Mouse (Mus musculus) ES-Bruce4 (cell line): ENCODE results near the gene Ogfod3. TPM values are rescaled to one million over a fixed set of nuclear protein-coding genes. Genes with fewer than 3 reads are reported as not detected.
A peak's percentile ranks its signal among the peaks of the same experiment; 100 is the strongest.

Experiments
- H3K27ac ChIP-seq: 2 replicates; pipeline ENCODE4 v1.5.1; 2012; ENCODE audit warnings: low read length, inconsistent platforms; ENCODE audit not compliant: insufficient read depth
- H3K27me3 ChIP-seq: 2 replicates; pipeline ENCODE4 v1.6.1; 2012; ENCODE audit warnings: mild to moderate bottlenecking, low read length, inconsistent platforms; ENCODE audit not compliant: control insufficient read depth, poor library complexity, insufficient read depth, severe bottlenecking
- H3K36me3 ChIP-seq: 2 replicates; pipeline ENCODE4 v1.6.1; 2012; ENCODE audit warnings: inconsistent platforms, mild to moderate bottlenecking, low read length, moderate library complexity; ENCODE audit not compliant: control insufficient read depth, poor library complexity, insufficient read depth, severe bottlenecking
- H3K4me1 ChIP-seq: one replicate; pipeline ENCODE4 v1.8.1; 2011; ENCODE audit warnings: low read length; ENCODE audit not compliant: control insufficient read depth, insufficient read depth
- H3K4me3 ChIP-seq: 2 replicates; pipeline ENCODE4 v1.5.1; 2011; ENCODE audit warnings: low read depth, mild to moderate bottlenecking, low read length
- H3K9ac ChIP-seq: 2 replicates; pipeline ENCODE4 v1.6.1; 2012; ENCODE audit warnings: low read depth, mild to moderate bottlenecking, inconsistent platforms; ENCODE audit not compliant: poor library complexity, severe bottlenecking
- H3K9me3 ChIP-seq: replicated peaks from 2 replicates; pipeline ENCODE4 v1.6.1; 2012; ENCODE audit warnings: mild to moderate bottlenecking, low read length, inconsistent platforms; ENCODE audit not compliant: control insufficient read depth, poor library complexity, insufficient read depth, severe bottlenecking
- CTCF ChIP-seq: IDR thresholded peaks from one replicate; pipeline ENCODE4 v1.8.1; 2011; ENCODE audit warnings: low read depth, low read length
- EP300 ChIP-seq: IDR thresholded peaks from 2 replicates; pipeline ENCODE4 v1.6.1; 2011; ENCODE audit warnings: low read depth, low read length; ENCODE audit not compliant: insufficient read depth
- POLR2A ChIP-seq: IDR thresholded peaks from one replicate; pipeline ENCODE4 v1.8.1; 2011; ENCODE audit warnings: low read length; ENCODE audit not compliant: insufficient read depth
- polyA plus RNA-seq: library from polyadenylated mRNA; stranded (reverse); fragments of >200 nt; gene quantifications from 2 replicates; pipeline ENCODE4 v1.2.4, GENCODE M21; 2011; ENCODE audit warnings: low read depth; ENCODE audit not compliant: missing spikeins, insufficient read depth, insufficient read length

Gene Ogfod3
- polyA plus RNA-seq, 1 experiment: 8.8 TPM

DNA sequence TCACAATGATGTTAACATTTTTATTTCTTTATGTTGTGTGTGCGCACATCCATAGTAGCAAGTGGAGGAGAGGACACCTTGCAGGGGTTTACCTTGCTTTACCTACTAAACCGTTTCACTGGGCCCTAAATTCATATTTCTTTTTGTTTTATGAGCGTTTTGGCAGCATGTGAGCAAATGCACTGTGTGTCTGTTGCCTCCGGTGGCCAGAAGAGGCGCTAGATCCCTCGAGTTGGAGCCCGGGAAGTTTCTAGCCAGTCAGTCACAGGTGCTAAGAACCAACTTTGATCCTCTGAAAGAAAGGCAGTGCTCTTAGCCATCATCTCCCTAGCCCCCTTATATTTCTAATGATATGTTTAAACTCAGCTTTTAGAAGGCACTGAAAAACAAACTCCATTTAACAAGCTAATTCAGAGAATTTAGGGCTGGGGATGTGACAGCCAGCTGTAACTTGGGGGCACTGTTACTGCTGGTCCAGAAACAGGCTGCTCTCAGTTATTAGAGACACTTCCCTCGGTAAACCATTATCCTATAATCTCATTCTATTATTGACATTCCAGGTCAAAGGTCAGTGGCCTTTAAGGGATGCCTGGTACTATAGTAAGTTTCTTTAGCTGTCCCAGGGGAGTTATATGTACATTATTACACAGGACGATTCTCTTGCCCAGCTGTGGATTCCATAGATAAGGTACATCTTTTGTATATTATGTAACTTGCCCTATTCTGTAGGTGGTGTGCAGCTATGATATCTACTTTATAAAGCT is 31.1 kb upstream of the Ogfod3 start:
- no peak overlapping the region for H3K4me3 ChIP-seq
- no peak overlapping the region for H3K27ac ChIP-seq
- TF ChIP-seq POLR2A (no peak), EP300 (no peak), CTCF (peak; percentile 80)
- H3K9me3 ChIP-seq: no peaks in the 10 kb centered on the region
- H3K36me3 ChIP-seq: no peaks in the 10 kb centered on the region
- peak overlapping the region; percentile 37 for H3K9ac ChIP-seq
- H3K27me3 ChIP-seq: no peaks in the 10 kb centered on the region
- no peaks in the 10 kb centered on the region for H3K4me1 ChIP-seq

DNA sequence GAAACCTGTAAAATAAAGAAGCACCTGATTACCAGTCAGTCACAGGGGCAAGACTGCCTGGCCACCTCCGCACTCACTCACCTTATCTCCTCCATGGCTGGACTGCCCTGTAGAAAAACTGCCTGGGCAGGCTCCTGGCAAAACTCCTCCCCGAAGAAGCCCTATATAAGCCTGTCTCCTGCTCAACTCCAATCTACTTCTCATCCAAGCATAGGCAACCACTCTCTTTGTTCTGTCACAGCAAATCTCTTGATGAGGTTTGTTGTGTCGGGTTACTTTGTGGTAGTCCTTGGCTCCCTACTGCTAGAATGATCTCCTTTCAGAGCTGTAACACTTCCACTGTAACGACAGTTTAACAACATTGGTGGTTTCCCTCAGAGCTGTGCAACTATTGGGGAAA is 28.2 kb upstream of the Ogfod3 start:
- Histone ChIP-seq H3K36me3 (no peaks in the 10 kb centered on the region), H3K4me3 (no peak overlapping the region), H3K9ac (no peak overlapping the region), H3K27me3 (no peaks in the 10 kb centered on the region), H3K9me3 (no peaks in the 10 kb centered on the region), H3K4me1 (peaks cover 2% of the 10 kb centered on the region), H3K27ac (no peak overlapping the region)
- no peak for TF ChIP-seq CTCF
- no peak for TF ChIP-seq EP300
- TF ChIP-seq POLR2A: no peak

DNA sequence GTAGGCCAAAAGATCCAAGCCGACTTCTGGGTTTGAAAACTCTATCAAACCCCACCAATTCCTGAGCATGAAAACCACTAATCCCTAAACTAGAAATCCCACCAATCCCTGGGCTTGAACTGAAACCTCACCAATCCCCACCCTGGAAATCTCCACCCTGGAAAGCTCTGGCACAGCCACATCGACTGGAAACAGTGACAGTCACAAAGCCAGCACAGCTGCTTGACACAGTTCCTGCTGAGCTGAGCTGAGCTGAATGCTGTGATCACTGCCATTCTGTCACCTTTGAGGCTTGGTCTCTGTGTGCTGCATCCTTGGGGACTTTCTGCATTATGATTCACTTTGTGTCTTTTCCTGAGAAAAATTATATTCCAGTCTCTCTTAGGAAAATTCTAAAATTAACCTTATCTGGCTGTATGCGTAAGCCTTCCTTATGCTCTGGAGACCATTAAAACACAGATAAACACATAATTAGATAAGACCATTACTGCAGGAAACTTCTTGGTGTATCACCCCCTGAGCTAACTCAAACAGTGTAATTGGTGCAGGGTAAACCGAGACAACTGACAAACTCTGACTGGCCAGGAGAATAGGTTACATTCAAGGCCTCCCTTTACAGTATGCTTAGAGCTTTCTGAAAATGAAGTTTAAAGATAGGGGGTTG is 27.2 kb upstream of the Ogfod3 start:
- no peak for TF ChIP-seq POLR2A
- no peak for TF ChIP-seq CTCF
- TF ChIP-seq EP300: no peak
- no peaks in the 10 kb centered on the region for H3K36me3 ChIP-seq
- no peak overlapping the region for H3K4me3 ChIP-seq
- H3K27me3 ChIP-seq: no peaks in the 10 kb centered on the region
- H3K27ac ChIP-seq: no peak overlapping the region
- peaks cover 2% of the 10 kb centered on the region for H3K4me1 ChIP-seq
- H3K9me3 ChIP-seq: no peaks in the 10 kb centered on the region
- H3K9ac ChIP-seq: no peak overlapping the region

DNA sequence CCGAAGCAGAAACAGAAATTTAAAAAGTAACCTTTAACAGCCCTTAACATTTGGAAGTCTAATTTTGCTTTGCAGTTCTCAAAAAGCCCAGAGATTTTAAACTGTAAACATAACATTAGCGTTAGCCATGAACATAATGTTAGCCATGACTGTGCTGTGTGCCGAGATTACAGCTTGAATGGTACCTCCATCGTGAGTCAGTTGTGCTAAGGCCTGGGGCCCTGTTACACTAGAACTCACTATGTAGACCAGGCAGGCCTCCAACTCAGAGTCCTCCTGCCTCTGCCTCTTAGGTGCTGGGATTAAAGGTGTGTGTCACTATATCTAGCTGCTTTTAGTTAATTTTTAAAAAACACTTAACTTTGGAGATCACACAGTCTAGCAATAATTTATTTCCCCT is 26.7 kb upstream of the Ogfod3 start:
- Histone ChIP-seq H3K4me3 (no peak overlapping the region), H3K36me3 (no peaks in the 10 kb centered on the region), H3K27me3 (no peaks in the 10 kb centered on the region), H3K27ac (no peak overlapping the region), H3K4me1 (peaks cover 2% of the 10 kb centered on the region), H3K9ac (no peak overlapping the region), H3K9me3 (no peaks in the 10 kb centered on the region)
- TF ChIP-seq EP300: no peak
- no peak for TF ChIP-seq POLR2A
- TF ChIP-seq CTCF: no peak

DNA sequence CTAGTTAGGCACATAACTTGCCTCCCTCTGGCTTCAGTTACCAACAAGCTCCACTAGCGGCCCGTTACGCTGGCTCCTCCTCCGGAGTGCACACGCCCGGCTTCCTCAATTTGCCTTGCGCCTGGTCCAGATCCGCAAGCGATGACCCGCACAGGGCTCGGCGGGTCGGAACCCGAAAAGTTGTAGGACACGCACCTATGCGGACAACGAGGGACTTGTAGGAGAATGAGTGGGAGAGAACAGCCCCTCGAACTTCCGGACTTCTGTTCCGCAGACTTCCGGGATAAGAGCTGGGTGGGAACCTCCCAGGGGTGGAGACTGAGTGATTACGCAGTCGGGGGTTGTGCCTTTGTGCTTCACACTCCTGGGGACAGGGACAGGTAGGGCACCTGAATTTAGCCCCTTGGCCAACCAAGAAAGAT is 24.5 kb upstream of the Ogfod3 start, which contains the start of gene Cybc1:
Gene Cybc1, minus strand, starts transcription at position 305 of the 422 bp plus-strand sequence.
- H3K27ac ChIP-seq: no peak within 1 kb of the TSS

DNA sequence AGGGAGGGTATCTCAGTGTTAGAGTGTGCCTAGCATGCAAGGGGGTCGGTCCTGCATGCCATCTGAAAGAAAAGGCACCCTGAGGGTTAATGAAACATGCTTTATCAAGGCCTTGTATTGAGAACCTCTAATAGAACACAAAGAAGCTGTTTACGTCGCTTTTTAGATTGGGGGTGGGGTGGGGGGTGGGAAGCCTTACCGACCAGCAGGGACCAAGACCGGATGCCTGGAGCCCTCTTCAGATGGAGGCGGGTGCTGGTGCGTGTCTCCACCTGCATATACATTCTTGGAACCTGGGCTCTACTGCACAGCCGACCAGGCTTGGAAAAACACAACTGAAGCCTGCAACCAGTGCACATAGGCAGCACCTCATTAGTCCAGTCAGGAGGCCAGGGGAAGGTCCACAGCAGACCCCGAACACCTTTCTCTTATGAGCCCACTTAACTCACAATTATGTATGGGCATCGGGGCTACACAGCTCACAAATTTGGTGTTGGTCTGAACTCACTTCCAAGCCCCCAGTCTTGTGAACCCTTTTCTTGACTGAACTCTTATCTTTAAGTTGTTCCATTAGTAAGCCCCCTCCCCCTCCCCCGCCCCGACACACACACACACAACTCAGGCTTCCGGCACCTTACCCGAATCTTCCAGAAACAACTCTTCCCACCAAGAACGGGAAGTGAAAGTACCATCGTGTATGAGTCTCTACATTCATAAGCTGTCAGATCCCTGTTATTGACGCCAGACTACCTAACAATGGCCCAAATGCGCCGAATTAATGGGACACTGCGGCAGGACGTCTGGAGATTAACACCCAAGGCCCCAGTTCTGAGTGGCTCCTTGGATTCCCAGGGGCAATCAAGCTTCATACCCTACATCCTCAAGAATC is 23.9 kb upstream of the Ogfod3 start:
- H3K27ac ChIP-seq: no peak overlapping the region
- peaks cover 2% of the 10 kb centered on the region for H3K4me1 ChIP-seq
- no peak for TF ChIP-seq EP300
- no peak for TF ChIP-seq CTCF
- TF ChIP-seq POLR2A: no peak
- H3K27me3 ChIP-seq: no peaks in the 10 kb centered on the region
- H3K36me3 ChIP-seq: 0 out of 2 replicates have a peak, but pooled peaks cover 3% of the 10 kb centered on the region
- H3K9me3 ChIP-seq: no peaks in the 10 kb centered on the region
- H3K9ac ChIP-seq: peak overlapping the region; percentile 92
- peak overlapping the region; percentile 97 for H3K4me3 ChIP-seq

More for the DNA sequence above, 24.5 kb upstream of the Ogfod3 start, which contains the start of gene Cybc1:
- H3K9me3 ChIP-seq: no peaks in the 10 kb centered on the region
- 0 out of 2 replicates have a peak, but pooled peaks cover 3% of the 10 kb centered on the region for H3K36me3 ChIP-seq
- H3K27me3 ChIP-seq: no peaks in the 10 kb centered on the region
- peaks cover 2% of the 10 kb centered on the region for H3K4me1 ChIP-seq
- no peak for TF ChIP-seq CTCF
- TF ChIP-seq POLR2A: peak; percentile 35
- H3K4me3 ChIP-seq: peak within 1 kb of the TSS; percentile 97
- H3K9ac ChIP-seq: peak within 1 kb of the TSS; percentile 92
